Mouse (Mus musculus) liver, adult 2 months (tissue): Measurements from ENCODE around the gene Aftph. TPM values are rescaled to one million over a fixed set of nuclear protein-coding genes. Genes with fewer than 3 reads are reported as not detected.

Source experiments
- DNase-seq: peaks from one replicate; pipeline ENCODE4 v3.0.0-alpha.2; 2011; ENCODE audit warnings: low read depth, low spot score; ENCODE audit errors: extremely low read depth
- H3K27ac ChIP-seq: fragments of 200-500 bp; replicated peaks from 2 replicates; pipeline ENCODE4 v1.5.1; 2012; ENCODE audit warnings: low read depth, mild to moderate bottlenecking, control low read depth, inconsistent platforms, low read length; ENCODE audit not compliant: insufficient read depth
- H3K27me3 ChIP-seq: fragments of 200-500 bp; 2 replicates; pipeline ENCODE4 v1.6.1; 2012; ENCODE audit warnings: mild to moderate bottlenecking, moderate library complexity, low read length, inconsistent platforms; ENCODE audit not compliant: control insufficient read depth, insufficient read depth
- H3K36me3 ChIP-seq: fragments of 200-500 bp; 2 replicates; pipeline ENCODE4 v1.6.1; 2012; ENCODE audit warnings: low read length, inconsistent platforms; ENCODE audit not compliant: control insufficient read depth, insufficient read depth
- H3K4me1 ChIP-seq: fragments of 200-500 bp; 2 replicates; pipeline ENCODE4 v1.6.1; 2011; ENCODE audit warnings: low read length; ENCODE audit not compliant: control insufficient read depth, insufficient read depth
- H3K4me3 ChIP-seq: fragments of 200-500 bp; 2 replicates; pipeline ENCODE4 v1.5.1; 2011; ENCODE audit warnings: low read depth, mild to moderate bottlenecking, control low read depth, low read length, moderate library complexity; ENCODE audit not compliant: insufficient read depth
- H3K79me2 ChIP-seq: fragments of 200-500 bp; 2 replicates; pipeline ENCODE4 v1.6.1; 2012; ENCODE audit warnings: inconsistent platforms, mild to moderate bottlenecking, low read length, moderate library complexity; ENCODE audit not compliant: control insufficient read depth, insufficient read depth
- H3K9ac ChIP-seq: fragments of 200-500 bp; 2 replicates; pipeline ENCODE4 v1.6.1; 2012; ENCODE audit warnings: low read depth, mild to moderate bottlenecking, control low read depth, inconsistent platforms, low read length
- CTCF ChIP-seq: fragments of 200-500 bp; IDR thresholded peaks from 2 replicates; pipeline ENCODE4 v1.5.1; 2011; ENCODE audit warnings: low read depth, low read length, control low read depth
- POLR2A ChIP-seq: fragments of 200-500 bp; IDR thresholded peaks from 2 replicates; pipeline ENCODE4 v1.6.1; 2011; ENCODE audit warnings: low read length, control low read depth; ENCODE audit not compliant: insufficient read depth; ENCODE audit errors: extremely low read depth
- WGBS: fragments of 180-500 bp; shearing (Covaris S2); methylation state at CpG from one replicate; pipeline ENCODE4 v1.1.7; 2018; 5-methylcytosine and 5-hydroxymethylcytosine counted together
- polyA plus RNA-seq: library from polyadenylated mRNA; depleted of rRNA; stranded (reverse); fragments of >200 nt; gene quantifications from 2 replicates; pipeline ENCODE4 v1.2.3, GENCODE M21; 2012
- total RNA-seq: library from RNA; depleted of rRNA; stranded (reverse); fragments of >200 nt; gene quantifications from 2 replicates; pipeline ENCODE4 v1.2.3, GENCODE M21; 2014

The Aftph gene
- total and polyA plus RNA-seq, 2 experiments: 24.6 to 33.5 TPM

DNA sequence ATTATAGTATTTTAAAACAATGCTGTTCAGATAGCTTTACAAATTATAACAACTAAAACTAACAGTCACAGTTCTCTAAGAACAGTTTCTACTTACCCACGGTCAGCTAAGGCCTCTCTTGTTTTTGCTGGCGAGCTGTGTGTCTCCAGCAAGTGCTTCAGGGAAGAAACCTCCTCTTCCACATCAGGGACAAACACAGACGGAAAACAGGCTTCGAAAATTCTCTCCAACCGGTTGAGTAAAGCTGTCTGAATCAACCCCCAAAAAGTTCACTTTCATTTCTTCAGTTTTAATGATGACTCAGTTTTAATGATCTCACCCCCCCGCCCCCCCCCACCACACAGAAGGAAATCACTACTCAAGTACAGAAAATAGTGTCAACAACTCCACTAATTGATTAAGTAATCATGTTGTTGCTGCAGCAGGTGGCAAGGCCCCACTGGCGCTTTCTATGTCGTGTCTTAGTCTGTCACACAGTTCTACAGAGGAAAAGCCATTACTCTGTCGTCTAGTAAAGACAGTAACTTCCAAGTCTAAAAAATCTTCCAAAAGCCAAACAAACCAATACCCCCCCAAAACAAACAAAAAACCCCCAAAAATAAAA, 29.2 kb downstream of the Aftph start:
- Histone ChIP-seq H3K36me3 (peaks cover 7% of the 10 kb centered on the region), H3K4me3 (no peak overlapping the region), H3K27me3 (no peaks in the 10 kb centered on the region), H3K79me2 (peaks cover 2% of the 10 kb centered on the region; the same call in 1 of the 2 replicates), H3K4me1 (no peaks in the 10 kb centered on the region; the same call in 1 of the 2 replicates), H3K27ac (no peak overlapping the region), H3K9ac (no peak overlapping the region)
- WGBS: 77% methylated on average over 9 of the region's 9 CpGs
- TF ChIP-seq CTCF (no peak), POLR2A (no peak)
- DNase-seq: no peak

GRCm38 (mm10) chr11:20691000-20691399, 50.4 kb downstream of the Aftph start:
- H3K4me1 ChIP-seq: no peaks in the 10 kb centered on the region
- H3K36me3 ChIP-seq: peaks cover 10% of the 10 kb centered on the region
- no peak overlapping the region for H3K27ac ChIP-seq
- H3K4me3 ChIP-seq: no peak overlapping the region
- H3K79me2 ChIP-seq: no peaks in the 10 kb centered on the region
- 19% methylated on average over 4 of the region's 4 CpGs for WGBS
- TF ChIP-seq POLR2A (no peak), CTCF (peak; percentile 80)
- H3K27me3 ChIP-seq: no peaks in the 10 kb centered on the region
- H3K9ac ChIP-seq: no peak overlapping the region
- peak; percentile 43 for DNase-seq

- Histone ChIP-seq H3K4me3 (no peak overlapping the region), H3K4me1 (no peaks in the 10 kb centered on the region), H3K36me3 (peaks cover 11% of the 10 kb centered on the region), H3K27me3 (no peaks in the 10 kb centered on the region), H3K79me2 (no peaks in the 10 kb centered on the region), H3K27ac (no peak overlapping the region), H3K9ac (no peak overlapping the region)
- DNase-seq: no peak
- TF ChIP-seq CTCF (no peak), POLR2A (no peak)
- WGBS: 85% methylated on average over 5 of the region's 5 CpGs
Observed at GRCm38 (mm10) chr11:20681679-20682078, 59.7 kb downstream of the Aftph start.

DNA sequence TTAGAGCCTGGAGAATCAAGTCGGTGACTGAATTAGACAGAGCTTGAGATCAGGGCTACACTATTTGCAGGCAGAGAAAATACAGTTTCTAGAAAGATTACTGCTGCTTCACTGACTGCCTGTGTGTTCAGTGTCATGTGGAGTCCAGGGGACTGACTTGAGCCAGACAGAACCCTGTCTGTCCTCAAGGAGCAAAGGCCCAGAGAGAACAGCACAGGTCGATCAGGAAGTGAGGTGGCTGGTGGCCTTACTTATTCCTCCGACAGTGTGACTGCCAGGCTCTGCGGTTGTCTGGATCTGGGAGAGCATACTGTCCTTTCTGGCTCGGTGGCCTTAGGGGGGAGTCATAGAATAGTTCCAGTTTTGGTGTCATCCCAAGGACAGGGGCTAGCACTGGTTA, 60.6 kb downstream of the Aftph start:
- Histone ChIP-seq H3K79me2 (no peaks in the 10 kb centered on the region), H3K9ac (no peak overlapping the region), H3K36me3 (peaks cover 3% of the 10 kb centered on the region; the same call in 1 of the 2 replicates), H3K27ac (no peak overlapping the region), H3K4me1 (no peaks in the 10 kb centered on the region), H3K27me3 (no peaks in the 10 kb centered on the region), H3K4me3 (no peak overlapping the region)
- 87% methylated on average over 5 of the region's 5 CpGs for WGBS
- TF ChIP-seq CTCF (no peak), POLR2A (no peak)
- DNase-seq: no peak

- H3K27me3 ChIP-seq: no peaks in the 10 kb centered on the region
- TF ChIP-seq CTCF (no peak), POLR2A (no peak)
- H3K9ac ChIP-seq: no peak overlapping the region
- no peak for DNase-seq
- no peak overlapping the region for H3K27ac ChIP-seq
- no peaks in the 10 kb centered on the region for H3K36me3 ChIP-seq
- H3K4me1 ChIP-seq: no peaks in the 10 kb centered on the region
- no peak overlapping the region for H3K4me3 ChIP-seq
- 88% methylated on average over 2 of the region's 2 CpGs for WGBS
- no peaks in the 10 kb centered on the region for H3K79me2 ChIP-seq
Observed at GRCm38 (mm10) chr11:20679396-20679795, 62.0 kb downstream of the Aftph start.

- Histone ChIP-seq H3K27ac (no peak overlapping the region), H3K9ac (no peak overlapping the region), H3K4me1 (no peaks in the 10 kb centered on the region), H3K79me2 (no peaks in the 10 kb centered on the region), H3K36me3 (no peaks in the 10 kb centered on the region), H3K27me3 (no peaks in the 10 kb centered on the region), H3K4me3 (no peak overlapping the region)
- no peak for DNase-seq
- WGBS: 84% methylated on average over 6 of the region's 6 CpGs
- TF ChIP-seq CTCF (no peak), POLR2A (no peak)
Observed at GRCm38 (mm10) chr11:20672513-20672912, 68.9 kb downstream of the Aftph start.
